Mouse (Mus musculus) cortical plate, adult 2 months (tissue): ENCODE data around the gene Pcgf1. TPM values are rescaled to one million over a fixed set of nuclear protein-coding genes. Genes with fewer than 3 reads are reported as not detected.

Experiments
- H3K27ac ChIP-seq: fragments of 200-500 bp; 2 replicates; pipeline ENCODE4 v1.5.1; 2012; ENCODE audit warnings: low read length, control low read depth, inconsistent platforms; ENCODE audit not compliant: insufficient read depth
- H3K4me1 ChIP-seq: fragments of 200-500 bp; 2 replicates; pipeline ENCODE4 v1.6.1; 2011; ENCODE audit warnings: low read length; ENCODE audit not compliant: control insufficient read depth, insufficient read depth
- H3K4me3 ChIP-seq: fragments of 200-500 bp; 2 replicates; pipeline ENCODE4 v1.5.1; 2011; ENCODE audit warnings: mild to moderate bottlenecking, low read length, control low read depth; ENCODE audit not compliant: insufficient read depth
- CTCF ChIP-seq: fragments of 200-500 bp; IDR thresholded peaks from 2 replicates; pipeline ENCODE4 v1.5.1; 2011; ENCODE audit warnings: mild to moderate bottlenecking, control low read depth, low read length; ENCODE audit not compliant: insufficient read depth; ENCODE audit errors: extremely low read depth
- POLR2A ChIP-seq: fragments of 200-500 bp; IDR thresholded peaks from 2 replicates; pipeline ENCODE4 v1.6.1; 2011; ENCODE audit warnings: mild to moderate bottlenecking, low read length, control low read depth; ENCODE audit not compliant: insufficient read depth; ENCODE audit errors: extremely low read depth
- polyA plus RNA-seq: library from polyadenylated mRNA; depleted of rRNA; stranded (reverse); fragments of >200 nt; gene quantifications from 2 replicates; pipeline ENCODE4 v1.2.3, GENCODE M21; 2012

Gene Pcgf1
- polyA plus RNA-seq, 1 experiment = 40.2 TPM

GRCm38 (mm10) chr6:83074979-83075378 is 2.7 kb upstream of the Pcgf1 start:
- Histone ChIP-seq H3K4me1 (0 out of 2 replicates have a peak, but pooled peaks cover 3% of the 10 kb centered on the region), H3K27ac (no peak overlapping the region), H3K4me3 (no peak overlapping the region)
- TF ChIP-seq CTCF (no peak), POLR2A (no peak)

DNA sequence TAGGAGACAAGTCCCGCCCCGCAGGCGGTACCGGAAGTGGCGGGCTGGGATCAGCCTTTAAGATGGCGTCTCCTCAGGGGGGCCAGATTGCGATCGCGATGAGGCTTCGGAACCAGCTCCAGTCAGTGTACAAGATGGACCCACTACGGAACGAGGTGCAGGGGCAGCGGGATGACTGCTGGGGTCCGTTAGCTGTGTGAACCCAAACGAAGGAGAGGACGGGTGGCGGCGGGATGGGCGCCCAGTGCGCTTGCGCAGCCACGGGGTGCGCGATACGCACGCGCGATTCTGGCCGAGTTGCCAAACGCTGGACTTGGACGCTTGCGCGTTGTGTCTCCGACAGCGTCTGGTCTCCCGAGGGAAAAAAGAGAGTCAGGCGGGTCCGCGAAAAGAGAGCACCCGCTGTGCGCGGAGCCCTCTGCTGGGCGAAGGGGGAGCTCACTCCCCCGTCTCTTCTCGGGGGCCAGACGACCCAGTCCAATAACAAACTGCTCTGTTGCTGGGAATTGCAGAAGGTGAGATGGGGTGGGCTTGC is 722 bp downstream of the Pcgf1 start:
- 0 out of 2 replicates have a peak, but pooled peaks have one; percentile 22 for TF ChIP-seq CTCF
- peak; percentile 54 for TF ChIP-seq POLR2A

DNA sequence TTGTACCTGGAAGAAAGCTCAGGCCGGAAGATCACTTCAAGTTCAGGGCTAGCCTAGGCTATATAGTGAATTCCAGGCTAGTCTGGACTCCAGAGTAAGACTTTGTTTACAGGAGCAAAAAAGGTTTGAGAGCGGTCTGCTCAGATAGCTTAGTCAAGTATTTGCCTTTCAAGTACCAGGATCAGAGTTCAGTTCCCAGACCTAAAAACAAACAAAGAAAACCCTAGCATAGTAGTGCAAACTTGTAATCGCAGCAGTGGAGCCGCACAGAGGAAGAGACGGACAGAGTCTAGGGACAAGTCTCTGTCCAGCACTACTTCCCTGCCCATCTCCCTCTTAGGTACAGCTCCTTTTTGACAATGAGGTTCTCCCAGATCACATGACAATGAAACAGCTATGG is 2.5 kb downstream of the Pcgf1 start:
- TF ChIP-seq CTCF (no peak), POLR2A (no peak)
- Histone ChIP-seq H3K4me1 (0 out of 2 replicates have a peak, but pooled peaks cover 3% of the 10 kb centered on the region), H3K4me3 (no peak overlapping the region), H3K27ac (no peak overlapping the region)

More for the DNA sequence above, 722 bp downstream of the Pcgf1 start:
- H3K27ac ChIP-seq = peak overlapping the region; percentile 75
- H3K4me1 ChIP-seq = 0 out of 2 replicates have a peak, but pooled peaks cover 3% of the 10 kb centered on the region
- H3K4me3 ChIP-seq = peak overlapping the region; percentile 60

- Histone ChIP-seq H3K27ac (no peak overlapping the region), H3K4me1 (0 out of 2 replicates have a peak, but pooled peaks cover 3% of the 10 kb centered on the region), H3K4me3 (no peak overlapping the region)
- TF ChIP-seq POLR2A (no peak), CTCF (no peak)
These were observed 5.8 kb downstream of the Pcgf1 start for GRCm38 (mm10) chr6:83083497-83083896.

DNA sequence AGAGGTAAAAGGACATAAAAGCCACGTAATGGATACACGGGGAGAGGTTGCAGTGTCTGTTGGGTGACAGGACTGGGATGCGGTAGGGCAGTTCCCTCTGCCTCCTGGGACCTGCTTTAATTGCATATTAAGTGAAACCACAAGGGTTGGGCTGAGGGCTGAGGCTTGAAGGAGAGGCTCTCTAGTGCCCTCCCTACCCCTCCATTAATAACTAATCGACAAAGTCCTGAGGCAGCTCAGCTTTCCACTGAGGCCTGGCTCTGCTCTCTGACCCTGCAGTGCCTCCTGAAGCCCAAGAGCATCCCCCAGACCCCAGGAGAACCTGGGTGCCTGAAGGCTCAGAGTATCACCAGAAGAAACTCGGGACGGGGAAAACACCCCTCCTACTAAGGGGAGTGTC is 6.8 kb downstream of the Pcgf1 start:
- H3K4me3 ChIP-seq = no peak overlapping the region
- TF ChIP-seq POLR2A = no peak
- no peak for TF ChIP-seq CTCF
- H3K4me1 ChIP-seq = no peaks in the 10 kb centered on the region
- H3K27ac ChIP-seq = no peak overlapping the region

DNA sequence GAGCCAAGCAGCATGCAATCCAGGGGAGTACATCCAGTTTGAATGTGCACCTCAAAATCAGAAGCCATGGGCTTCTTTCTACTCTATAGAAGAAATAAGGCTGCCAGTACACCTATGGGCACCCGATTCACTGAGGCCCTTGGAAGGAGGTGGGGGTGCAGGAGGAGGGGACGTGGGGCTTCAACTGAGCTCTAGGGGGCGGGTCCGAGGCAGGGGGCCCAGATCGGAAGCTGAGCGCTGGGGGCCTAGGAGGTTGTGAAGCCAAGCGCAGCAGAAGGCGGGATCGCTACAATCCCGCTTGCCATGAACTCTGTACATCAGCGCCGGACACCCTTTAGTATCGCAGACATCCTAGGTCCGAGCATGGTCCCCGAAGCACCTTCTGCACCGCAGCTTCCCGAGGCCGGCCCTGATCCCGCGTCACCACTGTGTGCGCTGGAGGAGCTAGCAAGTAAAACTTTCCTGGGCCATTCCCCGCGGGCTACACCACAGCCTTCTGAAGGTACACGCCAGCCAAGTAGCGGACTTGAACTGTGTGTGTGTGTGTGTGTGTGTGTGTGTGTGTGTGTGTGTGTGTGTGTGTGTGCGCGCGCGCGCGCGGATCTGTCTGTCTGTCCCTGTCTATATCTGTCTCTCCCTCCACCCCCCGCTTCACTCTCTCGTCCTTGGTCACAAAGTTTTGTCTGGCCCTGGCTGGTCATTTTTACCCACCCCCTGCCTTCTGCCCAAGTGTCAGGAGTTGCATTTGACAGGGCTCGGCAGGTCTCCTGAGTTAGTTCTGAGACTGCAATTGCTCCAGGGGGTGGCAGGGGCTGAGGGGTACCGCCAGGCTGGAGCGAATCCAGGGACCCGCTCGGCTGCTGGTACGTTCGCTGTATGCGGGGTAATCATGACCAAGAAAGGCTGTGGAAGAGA is 8.7 kb downstream of the Pcgf1 start, which contains the start of gene Lbx2:
Gene Lbx2 (plus strand): TSS at position 247 of the 915 bp plus-strand sequence.
- Histone ChIP-seq H3K4me3 (no peak within 1 kb of the TSS; the same call in 1 of the 2 replicates), H3K27ac (no peak within 1 kb of the TSS), H3K4me1 (no peaks in the 10 kb centered on the region)
- no peak for TF ChIP-seq POLR2A
- TF ChIP-seq CTCF = no peak

DNA sequence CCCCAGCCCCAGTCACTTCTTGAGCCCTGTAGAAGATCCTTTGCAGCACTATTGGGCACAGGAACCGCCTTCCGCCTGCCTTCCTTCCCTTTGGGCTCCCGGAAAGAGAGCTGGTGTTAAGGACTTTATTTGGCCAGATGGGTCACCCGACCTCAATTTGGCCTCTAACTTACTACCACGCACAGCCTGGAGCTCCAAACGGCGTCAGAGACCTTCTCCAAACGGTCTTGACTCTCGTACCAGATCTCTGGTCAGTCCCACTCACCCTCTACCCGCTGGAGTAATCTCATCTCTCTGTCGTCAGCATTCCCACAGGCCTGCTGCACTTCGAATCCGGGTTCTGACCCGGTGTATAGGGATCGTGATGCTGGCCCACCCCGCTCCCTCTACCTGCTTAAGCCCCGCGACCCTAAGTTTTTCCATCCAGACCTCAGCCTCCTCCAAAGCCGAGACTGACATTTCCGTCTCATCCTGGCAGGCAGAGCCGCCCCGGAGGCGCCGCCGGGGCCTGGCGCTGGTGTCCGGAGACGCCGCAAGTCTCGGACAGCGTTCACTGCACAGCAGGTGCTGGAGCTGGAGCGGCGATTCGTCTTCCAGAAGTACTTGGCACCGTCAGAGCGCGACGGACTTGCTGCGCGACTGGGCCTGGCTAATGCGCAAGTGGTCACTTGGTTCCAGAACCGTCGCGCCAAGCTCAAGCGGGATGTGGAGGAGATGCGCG is 9.7 kb downstream of the Pcgf1 start:
- no peak overlapping the region for H3K27ac ChIP-seq
- H3K4me3 ChIP-seq = no peak overlapping the region; the same call in 1 of the 2 replicates
- TF ChIP-seq POLR2A (no peak), CTCF (no peak)
- H3K4me1 ChIP-seq = no peaks in the 10 kb centered on the region

DNA sequence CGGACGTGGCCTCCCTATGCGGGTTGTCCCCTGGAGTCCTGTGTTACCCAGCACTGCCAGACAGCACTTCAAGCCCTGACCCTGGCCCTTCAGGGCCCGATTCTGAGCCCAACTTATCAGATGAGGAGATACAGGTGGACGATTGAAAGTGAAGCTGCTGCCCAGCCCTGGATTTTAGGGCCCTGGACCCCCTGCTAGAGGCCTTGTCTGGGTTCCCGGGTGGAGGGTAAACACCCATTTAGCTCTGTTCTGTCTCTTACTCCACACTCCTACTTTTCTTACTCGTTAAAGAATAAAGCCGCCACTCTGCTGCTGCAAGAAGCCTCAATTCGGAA is 10.2 kb downstream of the Pcgf1 start:
- no peak overlapping the region for H3K27ac ChIP-seq
- H3K4me1 ChIP-seq = no peaks in the 10 kb centered on the region
- H3K4me3 ChIP-seq = no peak overlapping the region
- TF ChIP-seq CTCF (no peak), POLR2A (no peak)

DNA sequence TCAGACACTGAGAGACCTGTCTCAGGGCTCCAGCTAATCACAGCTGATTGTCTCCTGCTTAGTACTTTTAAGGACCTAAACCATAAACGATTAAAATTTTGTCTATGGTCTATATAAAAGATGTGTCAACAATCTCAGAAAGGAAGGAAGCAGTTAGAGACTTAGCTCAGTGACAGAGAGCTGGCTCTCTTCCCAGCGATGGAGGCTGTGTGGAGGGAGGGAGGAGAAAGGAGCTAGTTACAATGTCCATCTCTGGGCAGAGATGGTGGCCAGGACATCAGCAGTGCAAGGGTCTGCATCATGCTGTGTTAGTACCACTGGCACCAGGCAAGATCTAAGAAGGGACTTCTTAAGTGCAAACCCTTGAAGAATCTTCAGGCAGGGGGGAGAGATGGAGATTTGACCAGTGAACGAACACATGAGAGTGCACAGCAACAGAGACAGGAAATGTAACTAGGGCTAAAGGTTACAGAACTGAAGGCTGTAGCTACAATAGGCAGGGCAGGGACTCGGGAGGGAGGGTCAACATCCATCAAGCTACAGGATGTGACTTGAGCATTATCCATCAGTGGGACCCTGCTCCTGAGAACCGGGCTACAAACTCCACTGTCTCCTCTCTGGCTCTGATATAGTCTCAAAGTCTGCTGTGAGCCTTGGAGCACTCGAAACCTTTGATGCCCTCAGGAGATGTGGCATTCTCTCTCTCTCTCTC is 14.9 kb downstream of the Pcgf1 start:
- H3K4me3 ChIP-seq = no peak overlapping the region
- TF ChIP-seq CTCF (no peak), POLR2A (no peak)
- no peak overlapping the region for H3K27ac ChIP-seq
- no peaks in the 10 kb centered on the region for H3K4me1 ChIP-seq
